Mouse (Mus musculus) liver, postnatal 0 days (tissue): ENCODE data around the gene Pcsk1n. TPM values are rescaled to one million over a fixed set of nuclear protein-coding genes. Genes with fewer than 3 reads are reported as not detected.
A peak's percentile ranks its signal among the peaks of the same experiment; 100 is the strongest.

Source experiments
- ATAC-seq: fragments of 200-750 bp; cut with Nextera tagmentation; 2 replicates; pipeline ENCODE4 v1.8.0; 2017; ENCODE audit warnings: mild to moderate bottlenecking, moderate library complexity
- DNase-seq: peaks from one replicate; pipeline ENCODE4 v3.0.0-alpha.2; 2016
- H3K27ac ChIP-seq: fragments of 300-500 bp; sonication (generic); 2 replicates; pipeline ENCODE4 v1.5.1; 2014; ENCODE audit warnings: antibody characterized with exemption, moderate library complexity, mild to moderate bottlenecking, low read depth
- H3K27me3 ChIP-seq: fragments of 300-500 bp; sonication (generic); 2 replicates; pipeline ENCODE4 v1.6.1; 2014; ENCODE audit warnings: low read length, control low read depth, mixed read lengths; ENCODE audit not compliant: insufficient read depth
- H3K36me3 ChIP-seq: fragments of 300-500 bp; sonication (generic); replicated peaks from 2 replicates; pipeline ENCODE4 v1.6.1; 2014; ENCODE audit warnings: mild to moderate bottlenecking, control low read depth, low read length, moderate library complexity, mixed read lengths; ENCODE audit not compliant: insufficient read depth
- H3K4me1 ChIP-seq: fragments of 300-500 bp; sonication (generic); 2 replicates; pipeline ENCODE4 v1.6.1; 2014; ENCODE audit warnings: antibody characterized with exemption, mild to moderate bottlenecking, control low read depth; ENCODE audit not compliant: insufficient read depth
- H3K4me2 ChIP-seq: fragments of 300-500 bp; sonication (generic); 2 replicates; pipeline ENCODE4 v1.6.1; 2014; ENCODE audit warnings: low read depth, mild to moderate bottlenecking, low read length, moderate library complexity, mixed read lengths
- H3K4me3 ChIP-seq: fragments of 300-500 bp; sonication (generic); 2 replicates; pipeline ENCODE4 v1.5.1; 2014; ENCODE audit warnings: low read depth, low read length
- H3K9ac ChIP-seq: fragments of 300-500 bp; sonication (generic); replicated peaks from 2 replicates; pipeline ENCODE4 v1.6.1; 2014; ENCODE audit warnings: mild to moderate bottlenecking, moderate library complexity
- H3K9me3 ChIP-seq: fragments of 300-500 bp; sonication (generic); 2 replicates; pipeline ENCODE4 v1.6.1; 2016; ENCODE audit warnings: mild to moderate bottlenecking, control low read depth, low read length, mixed read lengths
- CTCF ChIP-seq: sonication (generic); IDR thresholded peaks from 2 replicates; pipeline ENCODE4 v1.5.1; 2016; ENCODE audit warnings: antibody characterized with exemption, low read depth
- EP300 ChIP-seq: IDR thresholded peaks from 2 replicates; pipeline ENCODE4 v1.6.1; 2016; ENCODE audit warnings: antibody characterized with exemption, low read depth, mild to moderate bottlenecking
- WGBS: fragments of 180-500 bp; shearing (Covaris S2); extraction: QIAGEN DNeasy Blood & Tissue Kit; methylation state at CpG from one replicate; pipeline ENCODE4 v1.1.7; 2014; ENCODE audit not compliant: insufficient replicate concordance; 5-methylcytosine and 5-hydroxymethylcytosine counted together
- polyA plus RNA-seq: library from polyadenylated mRNA; unstranded; fragments of >200 nt; fragmentation: Nextera tagmentation; extraction: Ambion mirVana; gene quantifications from 2 replicates; pipeline ENCODE4 v1.2.1, GENCODE M21; 2015

The Pcsk1n gene
- polyA plus RNA-seq, 1 experiment from 2014 or later: not detected

DNA sequence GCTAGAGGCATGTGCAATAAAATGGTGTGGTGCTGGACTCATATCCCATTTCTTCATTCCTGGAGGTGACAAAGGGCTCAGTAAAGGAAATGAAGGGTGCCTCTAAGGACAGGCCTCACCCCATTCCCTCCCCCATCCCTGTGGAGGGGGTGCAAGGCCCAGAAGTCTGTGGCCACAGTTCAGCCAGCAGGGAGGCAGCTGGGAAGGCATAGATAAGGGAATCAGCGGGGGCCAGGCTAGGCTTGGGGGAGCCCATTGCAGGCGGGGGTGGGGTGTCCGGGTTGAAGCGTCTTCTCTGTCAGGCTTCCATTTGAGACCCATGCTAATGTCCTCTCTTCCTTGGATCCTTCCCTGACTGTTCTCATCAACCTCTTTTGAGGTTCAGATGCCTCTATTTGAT is 51.7 kb downstream of the Pcsk1n start:
- Histone ChIP-seq H3K27me3 (no peaks in the 10 kb centered on the region), H3K27ac (peak overlapping the region; percentile 81), H3K9me3 (no peaks in the 10 kb centered on the region), H3K9ac (no peak overlapping the region), H3K4me2 (peak overlapping the region; percentile 51), H3K4me1 (no peaks in the 10 kb centered on the region), H3K36me3 (no peaks in the 10 kb centered on the region), H3K4me3 (no peak overlapping the region)
- peak; percentile 96 for TF ChIP-seq EP300
- TF ChIP-seq CTCF: no peak
- 49% methylated on average over 4 of the region's 4 CpGs for WGBS
- DNase-seq (peak; percentile 82), ATAC-seq (peak; percentile 91)

Other genes with a start within 250 kb of the Pcsk1n start
- gene Plp2, start 248.4 kb upstream of the Pcsk1n start, polyA plus RNA-seq: 25.7 TPM in 2 replicates
- gene Magix, start 238.6 kb upstream of the Pcsk1n start, polyA plus RNA-seq: 2.4 TPM in 2 replicates
- gene Gpkow, start 222.7 kb upstream of the Pcsk1n start, polyA plus RNA-seq: 8.0 and 9.3 TPM in 2 replicates
- gene Wdr45, start 205.5 kb upstream of the Pcsk1n start, polyA plus RNA-seq: 17.4 and 18.5 TPM in 2 replicates
- gene Gm45208, start 197.6 kb upstream of the Pcsk1n start, polyA plus RNA-seq: not detected in 2 replicates
- gene Praf2, start 191.4 kb upstream of the Pcsk1n start, polyA plus RNA-seq: 1.9 and 2.1 TPM in 2 replicates
- 2.0 and 3.4 TPM in 2 replicates for gene Ccdc120, start 168.9 kb upstream of the Pcsk1n start, polyA plus RNA-seq
- 9.6 and 10.3 TPM in 2 replicates for gene Tfe3, start 157.3 kb upstream of the Pcsk1n start, polyA plus RNA-seq
- gene Gripap1, start 130.1 kb upstream of the Pcsk1n start, polyA plus RNA-seq: 15.4 and 16.4 TPM in 2 replicates
- gene Kcnd1, start 97.5 kb upstream of the Pcsk1n start, polyA plus RNA-seq: 0.09 and 0.15 TPM in 2 replicates
- 22.2 and 25.0 TPM in 2 replicates for gene Otud5, start 78.5 kb upstream of the Pcsk1n start, polyA plus RNA-seq
- 3.0 and 3.3 TPM in 2 replicates for gene Pim2, start 41.6 kb upstream of the Pcsk1n start, polyA plus RNA-seq
- gene Slc35a2, start 35.8 kb upstream of the Pcsk1n start, polyA plus RNA-seq: 7.1 and 9.0 TPM in 2 replicates
- gene Pqbp1, start 20.6 kb upstream of the Pcsk1n start, polyA plus RNA-seq: 39.2 and 41.9 TPM in 2 replicates
- gene Timm17b, start 20.5 kb upstream of the Pcsk1n start, polyA plus RNA-seq: 117 TPM in 2 replicates
- not detected in 2 replicates for gene Gm10491, start 12.0 kb upstream of the Pcsk1n start, polyA plus RNA-seq
- gene Gm10490, start 10.3 kb upstream of the Pcsk1n start, polyA plus RNA-seq: not detected in 2 replicates
- not detected in 2 replicates for gene Eras, start 8.8 kb downstream of the Pcsk1n start, polyA plus RNA-seq
- 10.3 and 11.8 TPM in 2 replicates for gene Hdac6, start 28.1 kb downstream of the Pcsk1n start, polyA plus RNA-seq
- 39.8 and 43.2 TPM in 2 replicates for gene Gata1, start 58.2 kb downstream of the Pcsk1n start, polyA plus RNA-seq
- gene Glod5, start 98.7 kb downstream of the Pcsk1n start, polyA plus RNA-seq: 2.6 and 4.3 TPM in 2 replicates
- 13.9 and 15.8 TPM in 2 replicates for gene Suv39h1, start 154.9 kb downstream of the Pcsk1n start, polyA plus RNA-seq
- 2.4 and 2.9 TPM in 2 replicates for gene Was, start 170.7 kb downstream of the Pcsk1n start, polyA plus RNA-seq
- 4.6 and 5.6 TPM in 2 replicates for gene Wdr13, start 213.1 kb downstream of the Pcsk1n start, polyA plus RNA-seq
- gene Rbm3, start 226.1 kb downstream of the Pcsk1n start, polyA plus RNA-seq: 413 and 415 TPM in 2 replicates